Mouse (Mus musculus): ENCODE data around the gene Lrrc28. TPM values are rescaled to one million over a fixed set of nuclear protein-coding genes. Genes with fewer than 3 reads are reported as not detected.

Gene Lrrc28
- polyA plus RNA-seq, 1 experiment from 2014 or later = 14.4 TPM

DNA sequence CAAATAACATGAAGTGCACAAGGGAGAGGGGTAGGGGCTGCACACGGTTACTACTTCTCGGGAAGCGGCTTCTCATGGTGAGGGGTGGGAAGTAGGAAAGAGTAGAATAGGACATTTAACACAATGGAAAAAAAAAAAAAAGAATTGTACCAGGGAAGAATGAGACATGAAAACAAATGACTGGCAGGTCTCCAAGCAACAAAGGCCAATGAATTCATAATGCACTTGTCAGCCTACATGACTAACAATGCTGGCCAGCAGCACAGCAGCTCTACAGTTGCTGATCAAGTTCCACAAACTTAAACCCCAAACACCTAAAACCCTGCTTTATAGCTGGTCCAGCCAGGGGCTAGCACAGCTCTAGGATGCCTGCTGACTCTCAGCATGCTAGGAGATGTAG, 6.1 kb downstream of the Lrrc28 start:
- no peak for DNase-seq (ENCODE audit: low spot score)
- WGBS = 87% methylated on average over 3 of the region's 3 CpGs
- Histone ChIP-seq H3K27ac (ENCODE audit: low read depth, low read length) (no peak overlapping the region), H3K4me1 (replicated peaks; ENCODE audit: control insufficient read depth, insufficient read depth, low read length) (no peaks in the 10 kb centered on the region), H3K36me3 (ENCODE audit: control insufficient read depth, insufficient read depth, low read length) (no peaks in the 10 kb centered on the region), H3K4me2 (no peak overlapping the region), H3K4me3 (ENCODE audit: low read depth, low read length) (no peak overlapping the region), H3K9me3 (ENCODE audit: control insufficient read depth, low read length) (no peaks in the 10 kb centered on the region), H3K9ac (ENCODE audit: low read depth, low read length) (no peak overlapping the region), H3K27me3 (replicated peaks; ENCODE audit: control insufficient read depth, insufficient read depth, low read length) (no peaks in the 10 kb centered on the region)
- ATAC-seq (replicated peaks; ENCODE audit: low FRiP score) = no peak

DNA sequence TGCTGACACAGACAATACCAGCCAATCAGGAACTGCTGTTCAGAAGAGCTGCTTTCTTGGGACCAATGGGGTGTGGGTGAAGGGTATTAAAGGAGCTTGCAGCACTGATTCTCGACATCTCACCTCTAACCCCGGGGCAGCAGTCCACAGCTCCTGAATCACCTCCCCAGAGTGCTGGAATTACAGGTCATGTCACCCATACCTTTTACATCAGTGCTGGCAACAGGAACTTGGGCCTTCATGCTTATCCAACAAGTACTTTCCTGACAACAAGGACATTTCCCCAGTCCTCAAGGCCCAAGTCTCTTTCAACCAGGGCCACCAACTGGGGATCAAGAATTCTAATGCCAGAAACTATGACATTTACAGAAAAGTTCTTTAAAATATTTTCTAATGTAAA, 8.9 kb downstream of the Lrrc28 start:
- 70% methylated on average over 2 of the region's 2 CpGs for WGBS
- no peak overlapping the region for H3K27ac ChIP-seq (ENCODE audit: low read depth, low read length)
- H3K9ac ChIP-seq (ENCODE audit: low read depth, low read length) = no peak overlapping the region

DNA sequence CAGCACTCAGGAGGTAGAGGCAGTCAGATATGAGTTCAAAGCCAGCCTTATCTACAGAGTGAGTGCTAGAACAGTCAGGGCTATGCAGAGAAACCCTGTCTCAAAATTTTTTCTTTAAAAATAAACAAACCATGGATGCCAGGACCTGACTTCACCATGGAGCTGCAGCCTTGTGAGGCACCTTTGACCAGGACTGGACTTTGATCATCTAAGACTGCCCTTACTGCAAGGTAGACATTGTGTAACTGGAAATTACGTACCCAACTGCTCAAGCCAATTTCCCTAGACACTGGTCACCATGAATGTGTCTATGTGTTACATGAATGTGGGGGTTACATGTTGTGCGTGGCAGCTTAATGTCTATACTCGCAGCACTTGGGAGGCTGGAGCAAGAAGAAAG, 10.9 kb downstream of the Lrrc28 start:
- ATAC-seq (replicated peaks; ENCODE audit: low FRiP score) = no peak
- no peak for DNase-seq (ENCODE audit: low spot score)
- Histone ChIP-seq H3K4me1 (replicated peaks; ENCODE audit: control insufficient read depth, insufficient read depth, low read length) (no peaks in the 10 kb centered on the region), H3K9ac (ENCODE audit: low read depth, low read length) (no peak overlapping the region), H3K27ac (ENCODE audit: low read depth, low read length) (no peak overlapping the region), H3K4me3 (ENCODE audit: low read depth, low read length) (no peak overlapping the region), H3K27me3 (replicated peaks; ENCODE audit: control insufficient read depth, insufficient read depth, low read length) (no peaks in the 10 kb centered on the region), H3K36me3 (ENCODE audit: control insufficient read depth, insufficient read depth, low read length) (no peaks in the 10 kb centered on the region), H3K4me2 (no peak overlapping the region), H3K9me3 (ENCODE audit: control insufficient read depth, low read length) (no peaks in the 10 kb centered on the region; the same call in 1 of the 2 replicates)
- WGBS = 88% methylated on average over 3 of the region's 3 CpGs

More for the DNA sequence above, 8.9 kb downstream of the Lrrc28 start:
- Histone ChIP-seq H3K27me3 (replicated peaks; ENCODE audit: control insufficient read depth, insufficient read depth, low read length) (no peaks in the 10 kb centered on the region), H3K4me1 (replicated peaks; ENCODE audit: control insufficient read depth, insufficient read depth, low read length) (no peaks in the 10 kb centered on the region), H3K36me3 (ENCODE audit: control insufficient read depth, insufficient read depth, low read length) (no peaks in the 10 kb centered on the region), H3K9me3 (ENCODE audit: control insufficient read depth, low read length) (no peaks in the 10 kb centered on the region; the same call in 1 of the 2 replicates), H3K4me2 (no peak overlapping the region), H3K4me3 (ENCODE audit: low read depth, low read length) (no peak overlapping the region)
- DNase-seq (ENCODE audit: low spot score) (no peak), ATAC-seq (replicated peaks; ENCODE audit: low FRiP score) (no peak)

DNA sequence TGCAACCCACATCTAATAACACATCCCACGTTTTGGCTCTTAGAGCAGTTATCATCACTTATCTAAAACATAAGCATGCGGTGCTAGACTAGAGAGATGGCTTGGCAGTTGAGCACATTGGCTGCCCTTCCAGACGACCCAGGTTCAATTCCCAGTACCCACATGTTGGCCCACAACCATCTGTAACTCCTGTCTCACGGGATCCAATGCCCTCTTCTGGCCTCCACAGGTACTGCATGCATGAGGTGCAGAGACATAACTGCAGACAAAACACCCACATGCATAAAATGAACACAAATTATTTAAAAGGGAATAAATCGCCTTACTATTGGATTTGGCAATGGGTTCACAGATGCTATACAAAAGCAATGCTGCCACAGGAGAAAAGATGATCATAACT, 12.7 kb downstream of the Lrrc28 start:
- Histone ChIP-seq H3K4me1 (replicated peaks; ENCODE audit: control insufficient read depth, insufficient read depth, low read length) (no peaks in the 10 kb centered on the region), H3K27ac (ENCODE audit: low read depth, low read length) (no peak overlapping the region), H3K27me3 (replicated peaks; ENCODE audit: control insufficient read depth, insufficient read depth, low read length) (no peaks in the 10 kb centered on the region), H3K36me3 (ENCODE audit: control insufficient read depth, insufficient read depth, low read length) (no peaks in the 10 kb centered on the region), H3K4me2 (no peak overlapping the region), H3K9me3 (ENCODE audit: control insufficient read depth, low read length) (no peaks in the 10 kb centered on the region; the same call in 1 of the 2 replicates), H3K9ac (ENCODE audit: low read depth, low read length) (no peak overlapping the region), H3K4me3 (ENCODE audit: low read depth, low read length) (no peak overlapping the region)
- 78% methylated on average over 5 of the region's 5 CpGs for WGBS
- ATAC-seq (replicated peaks; ENCODE audit: low FRiP score) = no peak
- no peak for DNase-seq (ENCODE audit: low spot score)

DNA sequence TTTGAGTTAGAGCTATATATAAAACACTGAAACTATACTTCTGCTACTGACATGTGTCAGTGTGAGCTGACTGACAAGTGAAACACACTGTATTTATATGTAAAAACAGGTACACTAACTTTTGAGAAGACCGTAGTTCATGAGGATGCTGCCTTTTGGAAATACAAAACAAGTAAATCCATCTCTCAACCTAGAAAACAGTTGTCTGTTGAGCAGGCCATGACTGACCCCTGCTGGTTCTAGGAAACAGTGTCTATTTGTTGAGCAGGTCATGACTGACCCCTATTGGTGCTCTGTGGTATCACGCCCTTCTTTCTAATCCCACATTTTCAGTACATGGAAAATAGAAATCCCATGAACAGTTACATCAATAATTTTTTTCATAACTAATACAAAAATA, 14.3 kb downstream of the Lrrc28 start:
- H3K27ac ChIP-seq (ENCODE audit: low read depth, low read length) = no peak overlapping the region
- H3K9ac ChIP-seq (ENCODE audit: low read depth, low read length) = no peak overlapping the region
- WGBS = 38% methylated on average over 2 of the region's 2 CpGs
- no peaks in the 10 kb centered on the region for H3K4me1 ChIP-seq (replicated peaks; ENCODE audit: control insufficient read depth, insufficient read depth, low read length)
- no peak overlapping the region for H3K4me2 ChIP-seq
- no peaks in the 10 kb centered on the region for H3K36me3 ChIP-seq (ENCODE audit: control insufficient read depth, insufficient read depth, low read length)
- H3K27me3 ChIP-seq (replicated peaks; ENCODE audit: control insufficient read depth, insufficient read depth, low read length) = no peaks in the 10 kb centered on the region
- ATAC-seq (replicated peaks; ENCODE audit: low FRiP score) = no peak
- no peak for DNase-seq (ENCODE audit: low spot score)
- no peaks in the 10 kb centered on the region; the same call in 1 of the 2 replicates for H3K9me3 ChIP-seq (ENCODE audit: control insufficient read depth, low read length)
- H3K4me3 ChIP-seq (ENCODE audit: low read depth, low read length) = no peak overlapping the region

DNA sequence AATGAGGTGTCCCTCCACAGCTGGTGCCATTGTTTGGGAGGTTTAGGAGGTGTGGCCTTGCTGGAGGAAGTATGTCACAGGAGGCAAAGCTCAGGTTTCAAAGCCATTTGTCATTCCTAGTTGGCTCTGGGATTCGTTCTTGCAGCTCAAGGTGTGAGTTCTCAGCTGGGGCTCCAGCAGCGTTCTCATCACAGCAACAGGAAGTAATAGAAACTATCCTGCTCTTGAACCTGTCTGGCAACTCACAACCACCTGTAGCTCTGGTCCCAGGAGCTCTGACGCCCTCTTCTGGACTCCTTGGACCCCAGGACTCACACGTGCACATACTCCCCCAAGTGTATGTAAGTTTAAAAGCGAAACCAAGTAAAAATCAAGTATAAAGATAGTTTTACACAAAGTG, 15.4 kb downstream of the Lrrc28 start:
- Histone ChIP-seq H3K27ac (ENCODE audit: low read depth, low read length) (no peak overlapping the region), H3K36me3 (ENCODE audit: control insufficient read depth, insufficient read depth, low read length) (no peaks in the 10 kb centered on the region), H3K9ac (ENCODE audit: low read depth, low read length) (no peak overlapping the region), H3K9me3 (ENCODE audit: control insufficient read depth, low read length) (no peaks in the 10 kb centered on the region; the same call in 1 of the 2 replicates), H3K4me1 (replicated peaks; ENCODE audit: control insufficient read depth, insufficient read depth, low read length) (no peaks in the 10 kb centered on the region), H3K4me3 (ENCODE audit: low read depth, low read length) (no peak overlapping the region), H3K4me2 (no peak overlapping the region), H3K27me3 (replicated peaks; ENCODE audit: control insufficient read depth, insufficient read depth, low read length) (no peaks in the 10 kb centered on the region)
- ATAC-seq (replicated peaks; ENCODE audit: low FRiP score) (no peak), DNase-seq (ENCODE audit: low spot score) (no peak)
- 53% methylated on average over 5 of the region's 5 CpGs for WGBS

DNA sequence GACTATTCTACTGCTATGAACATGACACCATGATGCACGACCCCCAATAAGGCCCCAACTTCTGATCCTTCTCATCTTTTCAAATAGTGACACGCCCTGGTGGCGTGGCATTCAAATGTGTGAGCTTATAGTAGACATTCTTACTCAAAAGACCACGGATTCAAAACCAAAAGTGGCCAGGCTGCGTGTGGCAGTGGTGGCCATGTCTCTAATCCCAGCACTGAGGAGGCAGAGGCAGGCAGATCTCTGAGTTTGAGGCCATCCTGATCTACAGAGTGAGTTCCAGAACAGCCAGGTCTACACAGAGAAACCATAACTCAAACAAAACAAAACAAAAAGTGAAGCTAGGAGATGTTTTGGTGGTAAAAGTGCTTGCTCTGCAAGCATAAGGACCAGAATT, 18.4 kb downstream of the Lrrc28 start:
- 84% methylated on average over 5 of the region's 5 CpGs for WGBS
- H3K36me3 ChIP-seq (ENCODE audit: control insufficient read depth, insufficient read depth, low read length) = no peaks in the 10 kb centered on the region
- ATAC-seq (replicated peaks; ENCODE audit: low FRiP score) (no peak), DNase-seq (ENCODE audit: low spot score) (no peak)
- no peaks in the 10 kb centered on the region for H3K4me1 ChIP-seq (replicated peaks; ENCODE audit: control insufficient read depth, insufficient read depth, low read length)
- no peak overlapping the region for H3K9ac ChIP-seq (ENCODE audit: low read depth, low read length)
- no peak overlapping the region for H3K27ac ChIP-seq (ENCODE audit: low read depth, low read length)
- H3K9me3 ChIP-seq (ENCODE audit: control insufficient read depth, low read length) = no peaks in the 10 kb centered on the region
- H3K4me2 ChIP-seq = no peak overlapping the region
- no peak overlapping the region for H3K4me3 ChIP-seq (ENCODE audit: low read depth, low read length)
- H3K27me3 ChIP-seq (replicated peaks; ENCODE audit: control insufficient read depth, insufficient read depth, low read length) = no peaks in the 10 kb centered on the region

DNA sequence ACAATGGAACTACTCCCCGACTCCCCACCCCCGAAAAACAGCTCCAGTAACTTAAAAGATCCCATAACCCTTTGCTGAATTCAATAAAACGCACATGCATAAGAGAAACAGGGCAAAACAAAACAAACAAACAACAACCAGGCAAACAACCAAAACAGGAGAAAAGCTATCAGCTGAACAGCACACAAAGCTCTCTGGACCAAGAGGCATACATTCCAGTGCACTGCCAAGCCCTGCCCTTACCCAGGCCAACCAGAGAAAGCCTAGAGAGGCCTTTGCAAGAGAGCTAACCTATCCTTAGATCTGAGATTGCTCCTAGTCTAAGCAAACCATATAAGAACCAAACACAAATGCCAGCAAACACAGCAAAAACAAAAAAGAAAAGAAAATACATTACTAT, 22.9 kb downstream of the Lrrc28 start:
- no peak overlapping the region for H3K27ac ChIP-seq (ENCODE audit: low read depth, low read length)
- no peak overlapping the region for H3K9ac ChIP-seq (ENCODE audit: low read depth, low read length)
- no peaks in the 10 kb centered on the region for H3K4me1 ChIP-seq (replicated peaks; ENCODE audit: control insufficient read depth, insufficient read depth, low read length)
- DNase-seq (ENCODE audit: low spot score) (no peak), ATAC-seq (replicated peaks; ENCODE audit: low FRiP score) (no peak)
- H3K4me2 ChIP-seq = no peak overlapping the region
- H3K27me3 ChIP-seq (replicated peaks; ENCODE audit: control insufficient read depth, insufficient read depth, low read length) = no peaks in the 10 kb centered on the region
- WGBS = 75% methylated on average over 3 of the region's 3 CpGs
- H3K4me3 ChIP-seq (ENCODE audit: low read depth, low read length) = no peak overlapping the region
- H3K9me3 ChIP-seq (ENCODE audit: control insufficient read depth, low read length) = no peaks in the 10 kb centered on the region
- H3K36me3 ChIP-seq (ENCODE audit: control insufficient read depth, insufficient read depth, low read length) = no peaks in the 10 kb centered on the region

DNA sequence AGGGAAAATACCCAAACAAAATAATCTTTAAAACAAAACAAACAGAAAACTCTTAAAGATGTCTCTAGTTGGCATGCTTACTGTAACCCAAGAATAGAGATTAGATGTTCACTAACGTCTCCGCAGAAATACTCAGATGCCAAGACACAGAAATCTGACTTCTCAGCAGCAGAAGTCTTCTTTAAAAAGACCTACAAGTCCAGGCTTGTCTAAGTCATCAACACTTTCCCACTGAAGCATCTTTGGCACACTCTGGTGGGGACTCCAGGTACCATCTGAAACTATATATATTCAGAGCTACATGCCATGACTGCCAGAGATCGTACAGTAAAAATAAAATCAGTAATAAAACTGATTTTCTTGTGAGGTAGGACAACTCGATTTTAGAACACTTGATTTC, 25.2 kb downstream of the Lrrc28 start:
- H3K27me3 ChIP-seq (replicated peaks; ENCODE audit: control insufficient read depth, insufficient read depth, low read length) = no peaks in the 10 kb centered on the region
- no peaks in the 10 kb centered on the region for H3K4me1 ChIP-seq (replicated peaks; ENCODE audit: control insufficient read depth, insufficient read depth, low read length)
- DNase-seq (ENCODE audit: low spot score) (no peak), ATAC-seq (replicated peaks; ENCODE audit: low FRiP score) (no peak)
- no peak overlapping the region for H3K9ac ChIP-seq (ENCODE audit: low read depth, low read length)
- no peak overlapping the region for H3K4me2 ChIP-seq
- 75% methylated on average over 4 of the region's 4 CpGs for WGBS
- H3K27ac ChIP-seq (ENCODE audit: low read depth, low read length) = no peak overlapping the region
- no peak overlapping the region for H3K4me3 ChIP-seq (ENCODE audit: low read depth, low read length)
- no peaks in the 10 kb centered on the region for H3K36me3 ChIP-seq (ENCODE audit: control insufficient read depth, insufficient read depth, low read length)
- H3K9me3 ChIP-seq (ENCODE audit: control insufficient read depth, low read length) = no peaks in the 10 kb centered on the region

Data from liver, embryonic 11.5 days (tissue).